Mouse (Mus musculus): ENCODE measurements around the gene Pdhx. TPM values are rescaled to one million over a fixed set of nuclear protein-coding genes. Genes with fewer than 3 reads are reported as not detected.

The Pdhx gene
- total RNA-seq, 2 experiments from 2014 or later: 64.7 to 67.1 TPM

GRCm38 (mm10) chr2:102993841-102994607, 79.3 kb downstream of the Pdhx start:
- DNase-seq (ENCODE audit: extremely low spot score in 1 of 2, low spot score in 1 of 2): no peak

GRCm38 (mm10) chr2:102992405-102992804, 80.9 kb downstream of the Pdhx start:
- DNase-seq (ENCODE audit: extremely low spot score in 1 of 2, low spot score in 1 of 2): no peak

- DNase-seq (ENCODE audit: extremely low spot score in 1 of 2, low spot score in 1 of 2): no peak
Observed at GRCm38 (mm10) chr2:102990301-102990702, 83.0 kb downstream of the Pdhx start.

- no peak for DNase-seq (ENCODE audit: extremely low spot score in 1 of 2, low spot score in 1 of 2)
Observed at GRCm38 (mm10) chr2:102989446-102989845, 83.9 kb downstream of the Pdhx start.

- no peak for DNase-seq (ENCODE audit: extremely low spot score in 1 of 2, low spot score in 1 of 2)
Observed at GRCm38 (mm10) chr2:102987708-102988010, 85.7 kb downstream of the Pdhx start.

GRCm38 (mm10) chr2:102986964-102987707, 86.2 kb downstream of the Pdhx start:
- DNase-seq (ENCODE audit: extremely low spot score in 1 of 2, low spot score in 1 of 2): no peak

GRCm38 (mm10) chr2:102986424-102986823, 86.9 kb downstream of the Pdhx start:
- no peak for DNase-seq (ENCODE audit: extremely low spot score in 1 of 2, low spot score in 1 of 2)

GRCm38 (mm10) chr2:102982822-102983221, 90.5 kb downstream of the Pdhx start:
- no peak for DNase-seq (ENCODE audit: extremely low spot score in 1 of 2, low spot score in 1 of 2)

- no peak for DNase-seq (ENCODE audit: extremely low spot score in 1 of 2, low spot score in 1 of 2)
Observed at GRCm38 (mm10) chr2:102981446-102982314, 91.6 kb downstream of the Pdhx start.

GRCm38 (mm10) chr2:102980870-102981269, 92.4 kb downstream of the Pdhx start:
- no peak for DNase-seq (ENCODE audit: extremely low spot score in 1 of 2, low spot score in 1 of 2)

- DNase-seq (ENCODE audit: extremely low spot score in 1 of 2, low spot score in 1 of 2): no peak
Observed at GRCm38 (mm10) chr2:102979519-102979918, 93.8 kb downstream of the Pdhx start.

GRCm38 (mm10) chr2:102979112-102979511, 94.2 kb downstream of the Pdhx start:
- no peak for DNase-seq (ENCODE audit: extremely low spot score in 1 of 2, low spot score in 1 of 2)

- no peak for DNase-seq (ENCODE audit: extremely low spot score in 1 of 2, low spot score in 1 of 2)
Observed at GRCm38 (mm10) chr2:102975358-102975945, 97.9 kb downstream of the Pdhx start.

- DNase-seq (ENCODE audit: extremely low spot score in 1 of 2, low spot score in 1 of 2): no peak
Observed at GRCm38 (mm10) chr2:102973115-102973514, 100.2 kb downstream of the Pdhx start.

GRCm38 (mm10) chr2:102972575-102972974, 100.7 kb downstream of the Pdhx start:
- DNase-seq (ENCODE audit: extremely low spot score in 1 of 2, low spot score in 1 of 2): no peak

- no peak for DNase-seq (ENCODE audit: extremely low spot score in 1 of 2, low spot score in 1 of 2)
Observed at GRCm38 (mm10) chr2:102971951-102972350, 101.4 kb downstream of the Pdhx start.

Other genes starting within 250 kb of the Pdhx start
- 1 to 10 TPM; 3.7 to 4.0 TPM for gene Cd44, start 171.8 kb downstream of the Pdhx start, total RNA-seq (2021)
- gene Apip, start 162 bp upstream of the Pdhx start, total RNA-seq (2021): 10 to 100 TPM; 23.9 to 24.5 TPM
- not detected for gene Ehf, start 229.8 kb upstream of the Pdhx start, total RNA-seq (2021)

Data from layer of hippocampus, postnatal 25 days (tissue).